Mouse (Mus musculus) MEL (cell line): ENCODE results near the gene Rnase9.

ENCODE experiments used
- CTCF ChIP-seq, 3 experiments: IDR thresholded peaks in 2 of 3; conservative IDR thresholded peaks in 1 of 3; 2 replicates each; pipeline ENCODE4 v1.5.1; 2011 to 2012; ENCODE audit warnings: low read length in 3 of 3, low read depth in 2 of 3, mild to moderate bottlenecking in 2 of 3, improper control_type of control experiment in 1 of 3, inconsistent platforms in 1 of 3, mixed read lengths in 1 of 3, moderate library complexity in 1 of 3; ENCODE audit not compliant: control insufficient read depth in 1 of 3, insufficient read depth in 1 of 3, poor library complexity in 1 of 3, severe bottlenecking in 1 of 3
- EP300 ChIP-seq, 2 experiments: IDR thresholded peaks; 2 replicates each; pipeline ENCODE4 v1.6.1; 2011; ENCODE audit warnings: improper control_type of control experiment in 2 of 2, low read length in 2 of 2, low read depth in 1 of 2, mild to moderate bottlenecking in 1 of 2
- GATA1 ChIP-seq: IDR thresholded peaks from 2 replicates; pipeline ENCODE4 v1.6.1; 2011; ENCODE audit warnings: low read depth, low read length, improper control_type of control experiment
- MEF2A ChIP-seq: IDR thresholded peaks from 2 replicates; pipeline ENCODE4 v1.6.1; 2014; ENCODE audit warnings: low read depth, mild to moderate bottlenecking, inconsistent platforms, low read length, improper control_type of control experiment; ENCODE audit not compliant: poor library complexity, insufficient replicate concordance, severe bottlenecking; ENCODE audit errors: extremely low read depth
- NRF1 ChIP-seq: IDR thresholded peaks from 2 replicates; pipeline ENCODE4 v1.6.1; 2014; ENCODE audit warnings: low read depth, mild to moderate bottlenecking, inconsistent platforms, low read length, improper control_type of control experiment, moderate library complexity; ENCODE audit not compliant: poor library complexity, insufficient read depth, severe bottlenecking
- POLR2A ChIP-seq, 2 experiments: IDR thresholded peaks; 2 replicates each; pipeline ENCODE4 v1.6.1; 2011 to 2012; ENCODE audit warnings: low read length in 2 of 2, mild to moderate bottlenecking in 2 of 2, control low read depth in 1 of 2, improper control_type of control experiment in 1 of 2, low read depth in 1 of 2, moderate library complexity in 1 of 2; ENCODE audit not compliant: control insufficient read depth in 1 of 2, insufficient read depth in 1 of 2, poor library complexity in 1 of 2
- TAL1 ChIP-seq: IDR thresholded peaks from 2 replicates; pipeline ENCODE4 v1.6.1; 2012; ENCODE audit warnings: mild to moderate bottlenecking, inconsistent platforms, low read length, moderate library complexity, mixed read lengths
- USF2 ChIP-seq, 2 experiments: IDR thresholded peaks; 2 replicates each; pipeline ENCODE4 v1.6.1; 2011 to 2012; ENCODE audit warnings: improper control_type of control experiment in 2 of 2, low read length in 2 of 2, borderline replicate concordance in 1 of 2, inconsistent platforms in 1 of 2, low read depth in 1 of 2, mild to moderate bottlenecking in 1 of 2; ENCODE audit not compliant: insufficient read depth in 1 of 2
- ZC3H11A ChIP-seq: IDR thresholded peaks from 2 replicates; pipeline ENCODE4 v1.6.1; 2012; ENCODE audit warnings: low read depth, mild to moderate bottlenecking, inconsistent platforms, low read length, improper control_type of control experiment

GRCm38 (mm10) chr14:51026391-51027133, 15.1 kb downstream of the Rnase9 start:
- peak; percentile 86 for TF ChIP-seq ZC3H11A
- no peak for TF ChIP-seq POLR2A (IDR thresholded peaks at IDR 0.05; ENCODE audit: control insufficient read depth in 1 of 2, insufficient read depth in 1 of 2, low read depth in 1 of 2, low read length in 2 of 2, poor library complexity in 1 of 2)
- no peak for TF ChIP-seq GATA1
- no peak for TF ChIP-seq NRF1
- TF ChIP-seq CTCF (IDR thresholded peaks at IDR 0.05 in 2 of 3, conservative IDR thresholded peaks at IDR 0.05 in 1 of 3; ENCODE audit: control insufficient read depth in 1 of 3, insufficient read depth in 1 of 3, low read depth in 2 of 3, low read length in 3 of 3, poor library complexity in 1 of 3, severe bottlenecking in 1 of 3): peak; percentile 36 to 83 (median 61); a peak in 5 of 6 replicates
- no peak for TF ChIP-seq USF2 (IDR thresholded peaks at IDR 0.05; ENCODE audit: borderline replicate concordance in 1 of 2, insufficient read depth in 1 of 2, low read depth in 1 of 2, low read length in 2 of 2)
- TF ChIP-seq MEF2A: no peak
- no peak for TF ChIP-seq TAL1
- no peak for TF ChIP-seq EP300 (IDR thresholded peaks at IDR 0.05; ENCODE audit: low read depth in 1 of 2, low read length in 2 of 2)
